Mouse (Mus musculus) heart, postnatal 0 days (tissue): ENCODE results near the gene Tfrc.

ENCODE experiments used
- CTCF ChIP-seq: IDR thresholded peaks from 2 replicates; pipeline ENCODE4 v1.5.1; 2016; ENCODE audit warnings: antibody characterized with exemption, control low read depth, low read depth
- EP300 ChIP-seq: IDR thresholded peaks from 2 replicates; pipeline ENCODE4 v1.6.1; 2016; ENCODE audit warnings: antibody characterized with exemption, low read depth

GRCm38 (mm10) chr16:32642280-32642679 lies 33.6 kb downstream of the Tfrc start:
- TF ChIP-seq CTCF (no peak), EP300 (no peak)
